Mouse (Mus musculus): ENCODE data around the gene Cst10.

Gene Cst10

DNA sequence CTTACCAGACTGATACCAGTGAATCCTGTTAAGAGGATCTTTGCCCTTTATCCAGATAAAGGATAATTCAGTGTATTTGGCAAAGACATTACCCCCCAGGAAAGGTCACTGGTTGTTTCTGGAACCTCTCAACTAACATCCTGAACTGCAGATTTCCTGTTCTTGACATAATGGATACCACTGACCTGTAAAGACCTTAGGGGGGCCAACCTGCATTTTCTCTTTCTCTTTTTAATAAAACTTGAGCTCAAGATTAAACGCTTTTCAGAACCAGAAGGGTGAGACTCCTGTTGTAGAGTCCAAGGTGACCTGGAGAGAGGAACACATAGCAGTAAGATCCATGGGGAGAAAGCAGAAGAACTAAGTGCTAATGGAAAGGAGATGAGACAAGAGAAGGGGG lies at the start of gene Cst10:
Gene Cst10, plus strand, starts transcription at position 301 of the 400 bp plus-strand sequence.
- POLR2A ChIA-PET, result no interaction called here
- CTCF ChIA-PET, result no interaction called here

DNA sequence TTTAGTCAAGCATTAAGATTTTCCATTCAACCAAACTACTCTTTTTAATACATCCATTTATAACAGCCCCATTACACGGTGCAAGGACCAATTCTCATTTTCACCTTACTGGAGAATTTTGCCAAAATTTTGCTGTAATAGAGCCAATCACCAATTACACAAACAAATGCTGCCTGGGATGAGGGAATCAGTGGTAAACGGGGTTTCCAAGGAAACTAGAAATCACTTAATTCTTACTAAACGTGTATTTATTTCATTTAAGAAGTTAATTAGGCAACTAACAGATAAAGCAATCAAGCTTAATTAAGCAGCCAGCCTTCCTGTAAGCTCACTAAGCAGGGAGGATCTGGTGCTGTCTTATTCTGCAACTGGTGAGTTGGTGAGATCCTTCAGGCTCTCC lies 11.9 kb upstream of the Cst10 start:
- POLR2A ChIA-PET, result no interaction called here
- CTCF ChIA-PET, result no interaction called here

DNA sequence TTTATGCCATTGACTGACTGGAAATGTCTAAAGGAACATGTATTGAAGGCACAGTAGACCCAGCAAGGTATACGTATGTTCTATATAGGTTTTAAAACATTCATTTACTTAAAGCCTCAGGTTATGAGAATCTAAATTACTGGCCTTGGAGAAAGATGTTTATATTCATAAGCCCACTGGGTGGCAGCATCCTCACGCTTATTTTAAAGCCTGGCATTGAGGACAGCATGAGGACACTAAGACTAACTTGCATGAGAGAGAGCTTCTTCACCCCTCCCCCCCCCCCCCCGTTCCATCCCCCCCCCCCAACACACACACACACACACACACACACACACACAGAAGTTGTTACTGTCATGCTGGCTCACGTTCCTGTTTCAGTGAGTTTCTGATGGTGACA lies 17.7 kb downstream of the Cst10 start:
- ChIA-PET POLR2A (no interaction called here), CTCF (interaction anchor here in 1 of 4 experiments (1.1 to 1.9 kb wide), 2 partner anchors 601 to 677 kb away, joined by 3 to 5 read pairs; no protein-coding TSS in a partner anchor)
